8 mouse cellular contexts compared by ENCODE assay signal in genomic region chr4:141872977-141873376, GRCm38 (mm10). TPM values are rescaled to one million over a fixed set of nuclear protein-coding genes. Genes with fewer than 3 reads are reported as not detected.
DNase-seq lines count a peak whose midpoint lies in the region; ATAC-seq and TF ChIP-seq lines count a peak whose summit lies in the region.

No protein-coding gene starts in this region.

- no peak for TF ChIP-seq CTCF in forebrain, postnatal 0 days (IDR thresholded peaks at IDR 0.05; ENCODE audit: low read depth)

- H3K4me3 ChIP-seq in limb, embryonic 12.5 days (replicated peaks): no peak overlapping the region
- H3K4me3 ChIP-seq in limb, embryonic 10.5 days: no peak overlapping the region
- peak overlapping the region; percentile 76 for H3K4me3 ChIP-seq in forebrain, postnatal 0 days (ENCODE audit: low read depth, low read length)
- peak overlapping the region; percentile 70 for H3K4me3 ChIP-seq in limb, embryonic 15.5 days
- peak overlapping the region; percentile 66 for H3K4me3 ChIP-seq in neural tube, embryonic 15.5 days (replicated peaks)

- ATAC-seq in limb, embryonic 12.5 days (ENCODE audit: insufficient number of reproducible peaks, insufficient read depth, low FRiP score, low TSS enrichment, low read depth): no peak
- ATAC-seq in forebrain, postnatal 0 days: no peak
- ATAC-seq in limb, embryonic 15.5 days (ENCODE audit: insufficient number of reproducible peaks, low FRiP score, low TSS enrichment, low read depth): no peak
- no peak for ATAC-seq in neural tube, embryonic 15.5 days (ENCODE audit: low FRiP score)

- DNase-seq in limb, embryonic 10.5 days (ENCODE audit: low spot score): no peak
- DNase-seq in forebrain, postnatal 0 days: no peak
- no peak for DNase-seq in right cerebral cortex, postnatal 36 days (ENCODE audit: low spot score in 2 of 2)
- no peak for DNase-seq in embryo, embryonic 9.5 days (ENCODE audit: extremely low spot score)
- no peak for DNase-seq in cerebellum, postnatal 36 days

- H3K9ac ChIP-seq in limb, embryonic 12.5 days (replicated peaks): no peak overlapping the region
- no peak overlapping the region for H3K9ac ChIP-seq in forebrain, postnatal 0 days
- H3K9ac ChIP-seq in limb, embryonic 15.5 days: no peak overlapping the region; the same call in 1 of the 2 replicates
- peak overlapping the region; percentile 72 for H3K9ac ChIP-seq in neural tube, embryonic 15.5 days (replicated peaks)

- peak overlapping the region; percentile 97; the same call in 1 of the 2 replicates for H3K4me2 ChIP-seq in limb, embryonic 12.5 days
- H3K4me2 ChIP-seq in forebrain, postnatal 0 days (ENCODE audit: low read depth): peak overlapping the region; percentile 91
- H3K4me2 ChIP-seq in limb, embryonic 15.5 days: peak overlapping the region; percentile 83
- H3K4me2 ChIP-seq in neural tube, embryonic 15.5 days: peak overlapping the region; percentile 75

- no peaks in the 10 kb centered on the region for H3K36me3 ChIP-seq in limb, embryonic 12.5 days
- H3K36me3 ChIP-seq in limb, embryonic 10.5 days: no peaks in the 10 kb centered on the region
- no peaks in the 10 kb centered on the region for H3K36me3 ChIP-seq in forebrain, postnatal 0 days (ENCODE audit: insufficient read depth)
- no peaks in the 10 kb centered on the region for H3K36me3 ChIP-seq in limb, embryonic 15.5 days
- no peaks in the 10 kb centered on the region for H3K36me3 ChIP-seq in neural tube, embryonic 15.5 days

- no peaks in the 10 kb centered on the region for H3K9me3 ChIP-seq in limb, embryonic 12.5 days
- no peaks in the 10 kb centered on the region for H3K9me3 ChIP-seq in limb, embryonic 10.5 days (replicated peaks)
- H3K9me3 ChIP-seq in forebrain, postnatal 0 days (ENCODE audit: low read length): no peaks in the 10 kb centered on the region
- no peaks in the 10 kb centered on the region for H3K9me3 ChIP-seq in limb, embryonic 15.5 days
- H3K9me3 ChIP-seq in neural tube, embryonic 15.5 days (replicated peaks): no peaks in the 10 kb centered on the region

- H3K4me1 ChIP-seq in limb, embryonic 12.5 days (replicated peaks): peaks cover 39% of the 10 kb centered on the region
- H3K4me1 ChIP-seq in limb, embryonic 10.5 days: peaks cover 40% of the 10 kb centered on the region
- peaks cover 29% of the 10 kb centered on the region for H3K4me1 ChIP-seq in forebrain, postnatal 0 days (ENCODE audit: insufficient read depth)
- peaks cover 59% of the 10 kb centered on the region for H3K4me1 ChIP-seq in limb, embryonic 15.5 days
- H3K4me1 ChIP-seq in neural tube, embryonic 15.5 days: peaks cover 59% of the 10 kb centered on the region

- H3K27me3 ChIP-seq in limb, embryonic 12.5 days: peaks cover 38% of the 10 kb centered on the region
- H3K27me3 ChIP-seq in limb, embryonic 10.5 days (ENCODE audit: low read depth, poor library complexity, severe bottlenecking): peaks cover 38% of the 10 kb centered on the region
- H3K27me3 ChIP-seq in forebrain, postnatal 0 days (ENCODE audit: insufficient read depth, low read length): no peaks in the 10 kb centered on the region
- H3K27me3 ChIP-seq in limb, embryonic 15.5 days: peaks cover 10% of the 10 kb centered on the region
- no peaks in the 10 kb centered on the region for H3K27me3 ChIP-seq in neural tube, embryonic 15.5 days (replicated peaks)

- H3K27ac ChIP-seq in limb, embryonic 12.5 days: no peak overlapping the region
- H3K27ac ChIP-seq in limb, embryonic 10.5 days: no peak overlapping the region
- no peak overlapping the region for H3K27ac ChIP-seq in forebrain, postnatal 0 days (ENCODE audit: low read depth, low read length)
- no peak overlapping the region for H3K27ac ChIP-seq in limb, embryonic 15.5 days
- peak overlapping the region; percentile 45; the same call in 1 of the 2 replicates for H3K27ac ChIP-seq in neural tube, embryonic 15.5 days (replicated peaks)

- 84% methylated on average over 9 of the region's 9 CpGs for WGBS in limb, embryonic 12.5 days
- WGBS in limb, embryonic 10.5 days: 84% methylated on average over 9 of the region's 9 CpGs
- WGBS in forebrain, postnatal 0 days: 73% methylated on average over 9 of the region's 9 CpGs
- WGBS in limb, embryonic 15.5 days: 73% methylated on average over 9 of the region's 9 CpGs
- 87% methylated on average over 9 of the region's 9 CpGs for WGBS in neural tube, embryonic 15.5 days

RNA-seq across cellular contexts. Expression of gene Efhd2, which starts 1.7 kb away (rescaled TPM):
- polyA plus RNA-seq in limb, embryonic 12.5 days (2016; fragmentation: Nextera tagmentation; extraction: Ambion mirVana): 48.4 and 48.7 TPM in 2 replicates
- polyA plus RNA-seq in limb, embryonic 10.5 days (2016; fragmentation: Nextera tagmentation; extraction: Ambion mirVana): 33.7 and 35.1 TPM in 2 replicates
- 24.2 and 30.7 TPM in 2 replicates for total RNA-seq in forebrain, postnatal 0 days (2014; rRNA removed)
- polyA plus RNA-seq in forebrain, postnatal 0 days (2015; fragmentation: Nextera tagmentation; extraction: Ambion mirVana): 49.7 and 52.2 TPM in 2 replicates
- polyA plus RNA-seq in limb, embryonic 15.5 days (2015; fragmentation: Nextera tagmentation; extraction: Ambion mirVana): 76.0 and 86.0 TPM in 2 replicates
- polyA plus RNA-seq in neural tube, embryonic 15.5 days (2015; fragmentation: Nextera tagmentation; extraction: Ambion mirVana): 75.6 and 85.4 TPM in 2 replicates

RNA-seq across cellular contexts. Expression of gene Ctrc, which starts 26.8 kb away (rescaled TPM):
- not detected in 2 replicates for polyA plus RNA-seq in limb, embryonic 12.5 days (2016; fragmentation: Nextera tagmentation; extraction: Ambion mirVana)
- not detected in 2 replicates for polyA plus RNA-seq in limb, embryonic 10.5 days (2016; fragmentation: Nextera tagmentation; extraction: Ambion mirVana)
- not detected in 2 replicates for total RNA-seq in forebrain, postnatal 0 days (2014; rRNA removed)
- not detected in 2 replicates for polyA plus RNA-seq in forebrain, postnatal 0 days (2015; fragmentation: Nextera tagmentation; extraction: Ambion mirVana)
- polyA plus RNA-seq in limb, embryonic 15.5 days (2015; fragmentation: Nextera tagmentation; extraction: Ambion mirVana): not detected in 2 replicates
- not detected in 2 replicates for polyA plus RNA-seq in neural tube, embryonic 15.5 days (2015; fragmentation: Nextera tagmentation; extraction: Ambion mirVana)

RNA-seq across cellular contexts. Expression of gene Cela2a, which starts 47.0 kb away (rescaled TPM):
- polyA plus RNA-seq in limb, embryonic 12.5 days (2016; fragmentation: Nextera tagmentation; extraction: Ambion mirVana): not detected in 2 replicates
- not detected in 2 replicates for polyA plus RNA-seq in limb, embryonic 10.5 days (2016; fragmentation: Nextera tagmentation; extraction: Ambion mirVana)
- total RNA-seq in forebrain, postnatal 0 days (2014; rRNA removed): 0.69 TPM in 1 of 2 replicates, not detected in the other
- 0.18 and 0.39 TPM in 2 replicates for polyA plus RNA-seq in forebrain, postnatal 0 days (2015; fragmentation: Nextera tagmentation; extraction: Ambion mirVana)
- 0.20 TPM in 1 of 2 replicates, not detected in the other for polyA plus RNA-seq in limb, embryonic 15.5 days (2015; fragmentation: Nextera tagmentation; extraction: Ambion mirVana)
- polyA plus RNA-seq in neural tube, embryonic 15.5 days (2015; fragmentation: Nextera tagmentation; extraction: Ambion mirVana): 1.3 TPM in 1 of 2 replicates, not detected in the other

Comparison
In these comparisons a context has a peak if more than half of its experiments do, and no peak if none do; other contexts are left out.
1. H3K4me3 ChIP-seq: peak in forebrain, postnatal 0 days (single experiment), limb, embryonic 15.5 days (single experiment) and neural tube, embryonic 15.5 days (single experiment); none in limb, embryonic 12.5 days (single experiment) and limb, embryonic 10.5 days (single experiment).
2. Peak in every context shown above with its lines, with median percentiles within 50 percentile points of each other: H3K4me2 ChIP-seq.